Mouse (Mus musculus) gastrocnemius, adult 8-10 months (tissue): ENCODE measurements around the gene Rab24. TPM values are rescaled to one million over a fixed set of nuclear protein-coding genes. Genes with fewer than 3 reads are reported as not detected.

Experiments
- DNase-seq, 2 experiments: peaks; one replicate each; pipeline ENCODE4 v3.0.0; 2022; ENCODE audit warnings: low spot score in 2 of 2
- total RNA-seq, 4 experiments: library from RNA; stranded (reverse); gene quantifications; 2 replicates each; pipeline ENCODE4 v1.2.4; 2022

Rab24 gene
- total RNA-seq, 4 experiments from 2014 or later = 32.0 to 37.3 (median 34.5) TPM

- no peak for DNase-seq
These were observed 7.5 kb upstream of the Rab24 start for GRCm38 (mm10) chr13:55329109-55329682.

- DNase-seq = no peak
These were observed 6.9 kb upstream of the Rab24 start for GRCm38 (mm10) chr13:55328641-55329040.

- DNase-seq = no peak
These were observed 6.4 kb upstream of the Rab24 start for GRCm38 (mm10) chr13:55328171-55328570.

GRCm38 (mm10) chr13:55327633-55328032 lies 5.9 kb upstream of the Rab24 start:
- peak; percentile 67 to 72 for DNase-seq

- no peak for DNase-seq
These were observed 5.4 kb upstream of the Rab24 start for GRCm38 (mm10) chr13:55327169-55327568.

GRCm38 (mm10) chr13:55325596-55325995 lies 3.9 kb upstream of the Rab24 start:
- no peak for DNase-seq

- no peak for DNase-seq
These were observed 532 bp upstream of the Rab24 start for GRCm38 (mm10) chr13:55322130-55322825.

- DNase-seq = no peak
These were observed 1.7 kb downstream of the Rab24 start, which contains the start of gene Prelid1 for GRCm38 (mm10) chr13:55319931-55320533. Gene Prelid1 (plus strand): TSS chr13:55320500.

- no peak for DNase-seq
These were observed 3.4 kb downstream of the Rab24 start for GRCm38 (mm10) chr13:55318351-55318750.

GRCm38 (mm10) chr13:55314891-55315412 lies 6.8 kb downstream of the Rab24 start:
- no peak for DNase-seq

- no peak for DNase-seq
These were observed 8.7 kb downstream of the Rab24 start for GRCm38 (mm10) chr13:55313051-55313450.

- DNase-seq = no peak
These were observed 9.6 kb downstream of the Rab24 start for GRCm38 (mm10) chr13:55312028-55312630.

- DNase-seq = no peak
These were observed 20.8 kb downstream of the Rab24 start for GRCm38 (mm10) chr13:55300913-55301312.

- DNase-seq = no peak
These were observed 25.0 kb downstream of the Rab24 start for GRCm38 (mm10) chr13:55296760-55297159.

GRCm38 (mm10) chr13:55288854-55289253 lies 32.9 kb downstream of the Rab24 start:
- DNase-seq = no peak

- no peak for DNase-seq
These were observed 44.1 kb downstream of the Rab24 start for GRCm38 (mm10) chr13:55277646-55278045.

GRCm38 (mm10) chr13:55277203-55277602 lies 44.5 kb downstream of the Rab24 start:
- no peak for DNase-seq

Other genes with a start within 250 kb of the Rab24 start
- 10 to 100 TPM; 10.0 to 14.3 (median 12.3) TPM for gene Uimc1, start 221.6 kb downstream of the Rab24 start, total RNA-seq
- 10 to 100 TPM; 13.0 to 15.8 (median 14.1) TPM for gene Zfp346, start 216.6 kb downstream of the Rab24 start, total RNA-seq
- not detected for gene Gm17617, start 188.4 kb downstream of the Rab24 start, total RNA-seq
- 1 to 10 TPM in 3 of 4 experiments, under 1 TPM in 1; 0.62 to 1.4 (median 1.4) TPM for gene Fgfr4, start 169.3 kb downstream of the Rab24 start, total RNA-seq
- 10 to 100 TPM; 43.6 to 62.2 (median 47.4) TPM for gene Nsd1, start 112.2 kb downstream of the Rab24 start, total RNA-seq
- 10 to 100 TPM; 12.6 to 19.7 (median 16.9) TPM for gene Prelid1, start 1.4 kb downstream of the Rab24 start, total RNA-seq
- gene Mxd3, start 7.9 kb upstream of the Rab24 start, total RNA-seq = not detected
- 10 to 100 TPM; 32.5 to 39.6 (median 34.6) TPM for gene Lman2, start 40.8 kb upstream of the Rab24 start, total RNA-seq
- gene Rgs14, start 47.8 kb upstream of the Rab24 start, total RNA-seq = under 1 TPM in 2 of 4 experiments, not detected in 2; 0.29 to 0.35 TPM
- gene Slc34a1, start 76.2 kb upstream of the Rab24 start, total RNA-seq = not detected
- gene Pfn3, start 93.3 kb upstream of the Rab24 start, total RNA-seq = not detected
- not detected for gene F12, start 104.8 kb upstream of the Rab24 start, total RNA-seq
- gene Grk6, start 123.1 kb upstream of the Rab24 start, total RNA-seq = 1 to 10 TPM; 6.9 to 9.7 (median 9.4) TPM
- under 1 TPM in 2 of 4 experiments, not detected in 2; 0.20 to 0.39 TPM for gene Prr7, start 142.3 kb upstream of the Rab24 start, total RNA-seq
- gene Dbn1, start 166.2 kb upstream of the Rab24 start, total RNA-seq = 1 to 10 TPM; 2.9 to 4.0 (median 3.4) TPM
- gene Pdlim7, start 191.7 kb upstream of the Rab24 start, total RNA-seq = 100 to 1,000 TPM; 476 to 539 (median 493) TPM
- 1 to 10 TPM in 1 of 4 experiments, under 1 TPM in 3; 0.61 to 1.1 (median 0.79) TPM for gene Dok3, start 207.3 kb upstream of the Rab24 start, total RNA-seq
- 10 to 100 TPM in 1 of 4 experiments, 1 to 10 TPM in 3; 8.3 to 12.2 (median 9.2) TPM for gene Ddx41, start 214.7 kb upstream of the Rab24 start, total RNA-seq
- gene Fam193b, start 249.2 kb upstream of the Rab24 start, total RNA-seq = 10 to 100 TPM in 3 of 4 experiments, 1 to 10 TPM in 1; 7.8 to 14.0 (median 10.1) TPM